Mouse (Mus musculus) kidney, postnatal 10 days (tissue): ENCODE results near the gene Ankrd55.
"Not testable (repeated sequence)": the region's sequence is repeated elsewhere in the genome, so short reads cannot be mapped to it uniquely, and the experiment has no call there.

Source experiments
- DNase-seq: peaks from one replicate; pipeline ENCODE4 v3.0.0; 2021; ENCODE audit warnings: mixed read lengths

Ankrd55 gene

GRCm38 (mm10) chr13:112294446-112294845 is 6.2 kb downstream of the Ankrd55 start:
- DNase-seq = no peak

GRCm38 (mm10) chr13:112297781-112298180 is 9.5 kb downstream of the Ankrd55 start:
- no peak for DNase-seq

GRCm38 (mm10) chr13:112303429-112303828 is 15.2 kb downstream of the Ankrd55 start:
- no peak for DNase-seq

- DNase-seq = peak; percentile 78
These were observed 20.4 kb downstream of the Ankrd55 start for GRCm38 (mm10) chr13:112308672-112309071.

- DNase-seq = not testable (repeated sequence)
These were observed 23.4 kb downstream of the Ankrd55 start for GRCm38 (mm10) chr13:112311611-112312010.

GRCm38 (mm10) chr13:112315442-112315841 is 27.2 kb downstream of the Ankrd55 start:
- DNase-seq = no peak

- no peak for DNase-seq
These were observed 28.6 kb downstream of the Ankrd55 start for GRCm38 (mm10) chr13:112316622-112317482.

GRCm38 (mm10) chr13:112318124-112318523 is 29.9 kb downstream of the Ankrd55 start:
- no peak for DNase-seq

- no peak for DNase-seq
These were observed 35.5 kb downstream of the Ankrd55 start for GRCm38 (mm10) chr13:112323591-112324266.

GRCm38 (mm10) chr13:112325126-112325525 is 36.9 kb downstream of the Ankrd55 start:
- DNase-seq = no peak

GRCm38 (mm10) chr13:112326403-112326802 is 38.2 kb downstream of the Ankrd55 start:
- no peak for DNase-seq

- no peak for DNase-seq
These were observed 38.7 kb downstream of the Ankrd55 start for GRCm38 (mm10) chr13:112326977-112327376.

- DNase-seq = no peak
These were observed 39.3 kb downstream of the Ankrd55 start for GRCm38 (mm10) chr13:112327511-112327910.

- DNase-seq = no peak
These were observed 42.0 kb downstream of the Ankrd55 start for GRCm38 (mm10) chr13:112330257-112330656.

- peak; percentile 21 for DNase-seq
These were observed 42.8 kb downstream of the Ankrd55 start for GRCm38 (mm10) chr13:112330919-112331681.

- no peak for DNase-seq
These were observed 43.4 kb downstream of the Ankrd55 start for GRCm38 (mm10) chr13:112331682-112332061.

- DNase-seq = no peak
These were observed 47.3 kb downstream of the Ankrd55 start for GRCm38 (mm10) chr13:112335531-112335930.

- no peak for DNase-seq
These were observed 48.9 kb downstream of the Ankrd55 start for GRCm38 (mm10) chr13:112337146-112337545.

- DNase-seq = peak; percentile 60
These were observed 52.0 kb downstream of the Ankrd55 start for GRCm38 (mm10) chr13:112340205-112340604.

- DNase-seq = no peak
These were observed 52.5 kb downstream of the Ankrd55 start for GRCm38 (mm10) chr13:112340761-112341160.

GRCm38 (mm10) chr13:112342971-112343627 is 54.8 kb downstream of the Ankrd55 start:
- DNase-seq = no peak

- no peak for DNase-seq
These were observed 55.4 kb downstream of the Ankrd55 start for GRCm38 (mm10) chr13:112343628-112344009.
